Mouse (Mus musculus) gastrocnemius, postnatal 36 days (tissue): ENCODE data around the gene Tnnt2. TPM values are rescaled to one million over a fixed set of nuclear protein-coding genes. Genes with fewer than 3 reads are reported as not detected.

Experiments
- DNase-seq, 2 experiments: peaks; one replicate each; pipeline ENCODE4 v3.0.0; 2022
- intact Hi-C: fragments of 180-260 bp; cut with DNase I; formaldehyde crosslinking; loops from one replicate; pipeline ENCODE4 v1.15.1; 2025
- total RNA-seq, 2 experiments: library from RNA; stranded (reverse); gene quantifications; 2 replicates each; pipeline ENCODE4 v1.2.3; 2021

The Tnnt2 gene
- total RNA-seq, 2 experiments from 2014 or later, result 2.9 to 5.4 TPM

DNA sequence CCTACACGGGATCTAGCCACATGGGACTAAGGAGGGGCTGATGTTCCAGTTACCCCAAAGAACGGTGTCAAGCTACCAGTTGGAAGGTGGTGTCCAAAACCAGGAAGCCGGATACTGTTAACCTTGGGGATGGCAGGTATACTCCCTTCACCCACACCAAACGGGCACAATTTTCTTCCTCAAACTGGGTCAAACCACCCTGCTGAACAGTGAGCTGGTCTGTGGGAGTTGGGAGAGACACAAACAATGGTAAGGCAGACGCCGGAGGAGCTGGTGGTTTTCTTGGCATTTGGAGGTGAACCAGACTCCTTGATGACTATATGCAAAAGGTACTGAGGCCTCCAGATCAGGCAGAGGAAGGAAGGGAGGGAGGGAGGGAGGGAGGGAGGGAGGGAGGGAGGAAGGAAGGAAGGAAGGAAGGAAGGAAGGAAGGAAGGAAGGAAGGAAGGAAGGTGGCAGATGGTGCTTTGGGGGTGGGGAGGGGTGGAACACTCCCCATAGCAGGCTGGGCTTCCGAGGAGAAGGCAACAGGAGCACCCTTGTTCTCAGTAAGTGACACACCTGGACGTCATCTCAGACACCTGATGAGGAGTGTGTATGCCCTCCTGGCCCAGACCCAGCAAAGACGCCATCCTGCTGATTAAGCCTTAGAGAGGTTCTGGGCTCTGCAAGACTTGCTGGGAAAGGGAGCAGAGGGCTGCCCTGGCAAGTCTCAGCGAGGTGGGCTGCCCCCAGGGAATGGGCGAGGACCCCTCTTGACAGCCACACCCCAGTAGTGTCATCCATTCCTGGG lies 55.5 kb downstream of the Tnnt2 start:
- no peak for DNase-seq
- intact Hi-C loops, result no loop called here

DNA sequence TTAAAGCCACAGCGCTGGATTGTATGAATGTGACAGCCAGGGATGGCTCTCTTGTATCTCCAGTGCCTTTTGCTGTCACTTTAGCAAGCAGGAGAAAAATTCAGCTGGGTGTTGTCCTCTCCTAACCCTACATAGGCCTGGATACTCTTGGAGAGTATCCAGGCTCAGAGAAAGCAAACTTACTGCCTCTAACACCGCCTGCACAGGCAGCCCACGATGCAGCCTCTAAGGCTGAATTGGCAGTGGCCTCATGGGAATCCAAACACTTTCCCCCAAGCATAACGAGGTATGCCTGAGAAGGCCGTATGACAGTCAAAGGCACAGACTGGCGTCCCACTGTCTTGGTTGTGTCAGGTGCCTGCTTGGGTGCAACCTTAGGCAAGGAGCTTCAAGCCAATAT lies 56.1 kb downstream of the Tnnt2 start:
- DNase-seq, result no peak
- intact Hi-C loops, result no loop called here

DNA sequence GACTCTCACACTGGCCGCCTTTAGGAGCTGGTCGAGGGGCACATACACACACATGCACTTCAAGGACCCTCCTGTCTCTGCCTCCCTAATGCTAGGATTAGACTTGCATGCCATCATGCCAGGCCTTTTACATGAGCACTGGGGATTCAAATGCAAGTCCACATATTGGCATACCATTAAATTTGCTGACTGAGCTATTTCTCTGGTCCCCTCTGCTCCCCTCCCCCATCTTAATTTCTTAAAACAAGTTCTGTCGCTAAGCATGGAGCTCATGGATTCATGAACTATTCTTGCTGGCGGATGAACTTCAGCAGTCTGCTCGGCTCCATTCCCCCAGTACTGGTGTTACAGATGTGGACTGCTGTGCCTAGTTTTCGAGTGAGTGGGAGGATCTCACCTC lies 56.6 kb downstream of the Tnnt2 start:
- intact Hi-C loops, result no loop called here
- no peak for DNase-seq

DNA sequence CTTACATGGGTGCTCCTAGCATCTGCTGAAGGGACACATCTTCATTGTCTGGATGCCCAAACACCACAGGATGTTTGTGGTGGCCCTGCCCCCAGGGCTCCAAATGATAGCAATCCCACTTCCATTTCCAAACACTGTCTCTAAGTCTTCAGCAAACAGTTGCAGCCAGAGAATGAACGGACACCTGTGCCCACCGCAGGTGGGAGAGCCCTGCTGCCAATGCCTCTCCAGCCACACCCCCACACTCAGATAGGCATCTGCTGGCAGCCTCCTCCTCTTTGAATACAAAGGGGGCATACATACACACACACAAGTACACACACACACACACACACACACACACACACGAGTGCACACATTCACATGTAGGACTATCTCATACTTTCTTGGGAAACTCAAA lies 57.2 kb downstream of the Tnnt2 start:
- no peak for DNase-seq

DNA sequence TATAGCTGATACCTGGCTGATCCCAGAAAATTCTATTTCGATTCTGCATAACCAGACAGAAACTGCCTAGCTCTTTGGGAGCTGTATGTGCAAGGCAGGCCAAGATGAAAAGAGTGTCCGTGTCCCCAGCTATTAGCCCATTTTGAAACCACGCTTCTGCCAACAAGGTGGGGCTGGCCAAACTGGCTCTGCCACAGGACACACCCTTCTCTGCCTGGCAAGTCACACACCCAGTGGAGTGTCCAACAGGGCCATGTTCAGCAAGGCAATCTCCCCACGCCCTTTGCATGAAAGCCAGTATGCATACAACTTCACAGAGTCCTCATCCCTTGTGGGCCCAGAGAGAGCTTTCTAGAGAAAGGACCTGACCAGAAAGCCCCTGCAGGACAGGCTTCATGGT lies 59.2 kb downstream of the Tnnt2 start:
- DNase-seq, result no peak
- intact Hi-C loops, result no loop called here

More for the DNA sequence above, 57.2 kb downstream of the Tnnt2 start:
- intact Hi-C loops, result no loop called here

DNA sequence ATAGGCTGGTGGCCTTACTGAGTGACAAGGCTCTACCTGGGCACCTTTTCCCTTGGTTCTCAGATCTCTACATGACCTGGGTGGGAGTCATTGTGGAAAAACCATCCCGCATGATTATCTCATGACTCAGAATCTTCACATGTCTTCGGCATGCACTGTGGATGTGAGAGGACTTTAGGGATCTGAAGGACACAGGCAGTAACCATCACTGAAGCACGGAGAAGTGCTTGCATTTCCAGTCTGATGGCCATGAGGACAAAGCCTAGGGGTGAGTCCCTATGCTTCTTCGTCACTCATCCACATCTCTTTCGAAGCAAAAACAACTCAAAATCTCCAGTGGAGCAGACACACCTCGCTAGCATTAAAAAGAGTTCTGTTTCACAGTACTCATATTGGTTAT lies 63.1 kb downstream of the Tnnt2 start:
- DNase-seq, result no peak
- intact Hi-C loops, result no loop called here

DNA sequence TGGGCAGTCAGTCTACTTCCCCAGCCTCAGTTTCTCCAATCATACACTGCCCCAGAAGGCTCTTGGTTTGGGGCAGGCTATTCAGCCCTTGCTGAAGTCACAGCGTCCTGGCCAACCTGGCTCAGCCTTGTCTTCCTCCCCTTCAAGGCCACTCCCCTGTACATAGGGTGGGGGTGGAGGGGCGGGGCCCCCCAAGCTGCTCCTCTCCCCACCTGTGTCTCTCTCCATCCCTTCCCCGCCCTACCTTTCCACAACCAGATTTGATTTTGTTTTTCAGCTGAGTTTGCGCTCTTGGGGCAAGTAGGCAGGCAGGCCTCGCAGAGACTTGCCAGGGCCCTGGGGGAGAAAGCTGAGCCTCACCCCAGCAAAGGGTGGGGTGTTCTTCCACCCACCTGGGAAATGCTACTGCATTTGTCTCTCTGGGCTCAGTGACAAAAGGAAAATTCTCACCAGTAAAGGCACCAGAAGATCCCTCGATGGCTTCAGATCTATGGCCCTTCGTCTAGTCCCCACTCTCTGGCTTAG lies 63.9 kb downstream of the Tnnt2 start:
- DNase-seq, result no peak
- intact Hi-C loops, result no loop called here

Other genes starting within 250 kb of the Tnnt2 start
- 1 to 10 TPM; 8.7 to 9.7 TPM for gene Nav1, start 229.1 kb upstream of the Tnnt2 start, total RNA-seq
- 10 to 100 TPM; 18.1 to 22.8 TPM for gene Csrp1, start 116.3 kb upstream of the Tnnt2 start, total RNA-seq
- 100 to 1,000 TPM; 108 to 122 TPM for gene Phlda3, start 70.2 kb upstream of the Tnnt2 start, total RNA-seq
- 100 to 1,000 TPM in 1 of 2 experiments, 10 to 100 TPM in 1; 69.4 to 433 TPM for gene Tnni1, start 56.9 kb upstream of the Tnnt2 start, total RNA-seq
- not detected for gene Lad1, start 17.8 kb upstream of the Tnnt2 start, total RNA-seq
- gene Pkp1, start 82.9 kb downstream of the Tnnt2 start, total RNA-seq, result under 1 TPM in 1 of 2 experiments, not detected in 1; 0.23 TPM
- 10 to 100 TPM; 21.5 to 36.2 TPM for gene Igfn1, start 170.0 kb downstream of the Tnnt2 start, total RNA-seq
- 1 to 10 TPM; 5.4 to 7.8 TPM for gene Tmem9, start 171.8 kb downstream of the Tnnt2 start, total RNA-seq
- not detected for gene Ascl5, start 214.4 kb downstream of the Tnnt2 start, total RNA-seq
- 100 to 1,000 TPM; 697 to 835 TPM for gene Cacna1s, start 216.4 kb downstream of the Tnnt2 start, total RNA-seq